Mouse (Mus musculus): ENCODE results near the gene Slc39a8.

Slc39a8 gene

GRCm38 (mm10) chr3:135851607-135852006 lies 26.5 kb downstream of the Slc39a8 start:
- DNase-seq (ENCODE audit: low spot score): no peak

DNA sequence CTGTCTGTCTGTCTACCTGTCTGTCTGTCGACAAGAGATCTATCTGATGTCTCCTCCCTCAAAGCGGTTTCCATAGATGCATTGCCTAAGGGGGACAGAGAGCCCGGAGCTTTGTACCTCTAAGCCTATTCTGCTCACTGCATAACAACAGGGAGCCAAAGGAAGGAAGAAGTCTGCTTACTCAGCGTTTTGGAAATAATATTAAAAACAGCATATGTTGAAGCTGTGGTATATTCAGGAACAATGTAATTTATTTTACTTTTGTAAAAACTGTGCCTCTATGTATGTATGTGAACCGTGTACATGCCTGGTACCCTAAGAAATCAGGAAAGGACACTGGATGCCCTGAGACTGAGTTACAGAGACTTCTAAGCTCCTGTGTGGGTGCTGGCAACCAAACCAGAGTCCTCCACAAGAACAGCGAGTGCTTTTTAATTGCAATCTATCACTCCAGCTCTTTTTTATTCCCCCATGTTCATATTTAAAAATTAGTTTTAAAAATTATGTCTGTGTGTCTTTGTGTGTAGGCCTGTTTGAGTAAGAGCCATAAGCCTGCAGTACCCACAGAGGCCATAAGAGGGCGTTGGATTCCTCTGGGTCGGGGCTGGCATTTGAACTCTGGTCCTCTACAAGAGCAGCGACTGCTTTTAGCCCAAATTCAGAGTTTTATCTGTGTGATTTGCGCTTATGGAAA lies 28.7 kb downstream of the Slc39a8 start:
- no peak for DNase-seq (ENCODE audit: low spot score)

GRCm38 (mm10) chr3:135854298-135854984 lies 29.4 kb downstream of the Slc39a8 start:
- no peak for DNase-seq (ENCODE audit: low spot score)

GRCm38 (mm10) chr3:135854985-135855340 lies 29.9 kb downstream of the Slc39a8 start:
- DNase-seq (ENCODE audit: low spot score): no peak

DNA sequence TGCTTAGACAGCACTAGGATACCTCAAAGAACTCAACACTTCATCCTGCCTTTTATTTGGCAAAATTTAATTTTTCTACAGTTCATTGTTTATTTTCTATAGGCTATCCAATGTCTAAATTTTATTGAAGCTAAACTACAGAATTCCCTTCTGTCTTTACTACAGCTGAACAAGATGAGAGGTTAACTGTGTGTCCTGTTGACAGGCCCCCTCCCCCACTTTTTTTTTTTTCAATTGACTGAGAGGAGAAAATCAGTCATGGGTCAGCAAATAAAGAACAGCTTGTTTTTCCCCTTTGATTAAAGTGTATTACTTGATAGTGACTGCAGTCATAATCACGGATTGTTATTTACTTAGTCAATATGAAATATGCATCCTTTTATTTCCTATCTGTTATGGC lies 31.2 kb downstream of the Slc39a8 start:
- DNase-seq (ENCODE audit: low spot score): no peak

DNA sequence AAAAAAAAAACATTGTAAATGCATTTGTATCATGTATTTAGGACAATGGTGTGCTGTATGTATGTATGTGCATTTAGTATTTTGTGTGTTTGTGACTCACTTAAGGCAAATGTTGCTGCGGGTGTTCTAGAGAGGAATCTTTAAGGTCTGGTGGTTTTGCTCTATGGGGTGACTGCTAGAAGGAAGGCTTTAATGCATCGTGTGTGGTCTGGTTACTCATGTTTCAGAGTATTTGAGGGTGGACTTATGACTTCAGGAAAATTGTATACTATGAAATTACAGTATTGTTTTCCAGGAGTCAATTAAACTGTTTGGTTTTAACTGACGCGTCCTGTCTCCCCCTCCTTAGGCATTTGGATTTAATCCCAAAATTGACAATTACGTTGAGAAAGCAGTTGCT lies 32.1 kb downstream of the Slc39a8 start:
- no peak for DNase-seq (ENCODE audit: low spot score)

DNA sequence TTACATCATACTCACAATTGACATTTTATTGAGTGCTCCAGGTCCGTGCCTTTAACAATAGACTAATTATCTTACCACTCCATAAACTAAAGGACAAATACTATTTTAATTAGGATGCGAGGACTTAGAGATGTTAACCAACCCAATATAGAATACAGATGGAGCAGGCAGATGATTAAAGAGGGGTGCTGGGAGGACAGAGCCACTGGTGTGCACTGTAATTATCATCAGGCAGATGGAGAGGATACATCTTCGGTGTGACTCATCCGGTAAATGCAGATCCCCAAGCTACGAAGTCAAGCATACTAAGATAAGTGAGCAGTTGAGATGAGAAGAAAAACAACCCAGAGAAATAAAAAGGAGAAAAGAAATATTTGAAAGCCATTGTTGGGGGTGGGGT lies 34.4 kb downstream of the Slc39a8 start:
- DNase-seq (ENCODE audit: low spot score): peak; percentile 28

DNA sequence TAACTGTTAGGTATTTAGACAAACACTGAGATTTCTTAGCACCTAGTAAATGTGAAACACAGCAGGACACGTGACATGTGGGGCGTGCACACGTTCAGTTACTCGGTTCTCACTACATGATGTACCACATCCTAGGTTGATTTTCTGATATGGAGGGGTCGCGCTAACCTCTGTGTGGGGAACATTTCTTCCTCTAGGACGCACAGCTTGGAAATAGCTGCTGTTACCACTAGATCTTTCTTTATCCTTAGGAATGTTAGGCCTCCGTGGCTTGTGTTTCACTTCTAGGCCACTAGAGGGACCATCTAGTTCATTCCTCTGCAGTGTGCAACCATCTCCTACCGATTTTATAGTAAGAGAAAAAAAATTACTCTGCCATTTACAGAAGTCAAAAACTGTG lies 37.7 kb downstream of the Slc39a8 start:
- DNase-seq (ENCODE audit: low spot score): peak; percentile 68

DNA sequence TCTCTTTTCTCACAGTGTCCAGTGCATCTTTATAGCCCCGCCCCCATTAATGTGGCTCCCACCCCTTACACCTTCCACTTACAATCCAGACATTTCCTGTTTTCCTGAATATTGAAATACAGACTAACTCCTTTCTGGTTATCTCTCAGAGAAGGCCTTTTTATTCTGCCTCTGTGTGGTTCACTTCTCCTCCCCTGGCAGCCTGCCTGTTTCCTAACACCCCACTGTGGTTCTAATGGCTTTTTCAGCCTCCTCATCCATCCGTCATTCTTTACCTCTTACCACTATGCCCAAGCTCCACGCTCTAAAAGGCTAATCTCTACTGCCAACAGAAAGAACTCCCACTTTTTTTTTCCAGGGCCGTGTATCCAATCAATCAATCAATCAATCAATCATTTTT lies 44.0 kb downstream of the Slc39a8 start:
- no peak for DNase-seq (ENCODE audit: low spot score)

DNA sequence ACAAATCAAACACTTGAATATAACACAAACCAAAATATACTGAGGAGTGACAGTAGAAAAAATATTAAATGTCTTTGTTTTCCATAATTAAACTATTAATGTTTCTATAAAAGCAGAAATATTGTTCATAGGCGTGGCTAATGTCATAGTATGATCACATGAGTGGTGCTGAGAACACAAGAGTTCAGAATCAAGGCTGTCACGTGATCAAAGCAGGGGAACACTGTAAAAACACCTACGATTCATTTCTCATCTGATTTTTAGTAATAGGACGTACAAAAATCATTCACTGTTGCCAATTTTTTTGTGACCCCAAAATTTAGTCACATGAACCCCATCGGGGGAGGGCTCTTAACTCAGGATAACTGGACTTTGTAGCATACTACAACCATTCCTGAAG lies 47.2 kb downstream of the Slc39a8 start:
- no peak for DNase-seq (ENCODE audit: low spot score)

DNA sequence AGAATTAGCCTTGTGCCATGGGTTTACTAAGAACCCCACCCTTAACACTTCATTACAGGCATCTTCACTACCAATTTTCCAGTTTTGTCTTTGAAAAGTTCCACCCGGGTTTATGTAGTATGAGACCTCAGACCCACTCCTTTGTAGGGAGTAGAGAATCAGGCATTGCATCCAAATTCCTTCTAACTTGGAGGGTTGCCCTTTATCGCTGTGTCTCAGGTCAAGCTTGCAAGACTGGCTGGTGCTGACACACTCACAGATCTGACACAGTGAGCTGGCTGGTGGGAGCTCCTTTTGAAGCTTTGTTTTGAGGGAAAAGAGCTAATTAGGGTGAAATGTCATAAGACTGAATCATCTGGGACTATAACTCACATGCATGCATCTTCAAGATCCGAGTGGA lies 48.5 kb downstream of the Slc39a8 start:
- DNase-seq (ENCODE audit: low spot score): no peak

DNA sequence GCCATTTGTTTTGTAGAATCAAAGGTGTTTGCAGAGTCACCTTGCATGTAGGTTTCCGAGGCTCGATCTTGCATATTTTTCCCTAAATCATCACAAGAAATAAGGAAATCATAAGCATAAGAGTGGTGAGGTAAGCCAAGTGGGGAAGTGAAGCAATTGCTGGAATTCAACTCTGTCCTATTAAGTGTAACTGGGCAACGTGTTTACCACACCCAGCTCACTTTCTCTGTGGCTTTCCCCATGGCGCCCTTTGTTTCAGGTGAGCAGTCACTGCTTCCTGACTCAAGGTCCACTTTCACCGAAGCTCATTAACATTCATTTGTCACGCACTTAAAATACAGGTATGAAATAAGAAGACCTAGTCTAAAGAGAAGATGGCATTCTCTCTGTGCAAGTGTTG lies 53.0 kb downstream of the Slc39a8 start:
- no peak for DNase-seq (ENCODE audit: low spot score)

DNA sequence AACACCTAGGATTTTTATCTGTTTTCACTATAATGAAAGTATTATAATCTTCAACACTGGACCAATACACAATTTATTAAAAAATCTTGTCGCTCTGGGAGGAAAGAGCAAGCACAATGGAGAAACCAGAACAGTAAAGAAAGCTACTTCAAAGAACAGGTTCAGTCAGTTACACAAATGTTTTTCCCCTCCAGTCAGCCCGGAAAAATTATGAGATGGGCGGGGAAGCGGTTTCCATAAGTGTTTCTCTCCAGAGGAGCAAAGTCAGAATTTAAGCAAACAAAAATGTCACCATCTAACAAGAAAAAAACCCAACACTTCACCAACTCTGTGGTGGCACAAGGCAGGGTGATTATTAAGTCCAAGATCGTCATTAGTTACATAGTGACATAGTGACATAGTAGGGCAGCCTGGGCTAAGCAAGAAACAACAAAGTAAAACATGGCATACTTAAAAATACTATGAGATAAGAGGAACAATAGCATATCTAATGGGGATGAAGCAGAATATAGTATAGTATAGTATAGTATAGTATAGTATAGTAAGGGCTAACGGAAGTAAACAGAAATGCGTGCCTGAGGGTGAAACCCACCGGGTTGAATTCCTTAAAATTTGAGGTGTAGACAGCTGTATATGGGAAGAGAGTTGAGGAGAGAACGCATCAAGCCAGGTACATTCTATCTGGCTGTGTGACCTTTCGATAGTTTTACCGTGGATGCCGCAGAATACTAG lies 61.0 kb downstream of the Slc39a8 start:
- no peak for DNase-seq (ENCODE audit: low spot score)

GRCm38 (mm10) chr3:135886659-135887027 lies 61.6 kb downstream of the Slc39a8 start:
- DNase-seq (ENCODE audit: low spot score): peak; percentile 92

- no peak for DNase-seq (ENCODE audit: low spot score)
These were observed 62.2 kb downstream of the Slc39a8 start for GRCm38 (mm10) chr3:135887033-135887855.

GRCm38 (mm10) chr3:135887856-135888155 lies 62.7 kb downstream of the Slc39a8 start:
- DNase-seq (ENCODE audit: low spot score): peak; percentile 33

DNA sequence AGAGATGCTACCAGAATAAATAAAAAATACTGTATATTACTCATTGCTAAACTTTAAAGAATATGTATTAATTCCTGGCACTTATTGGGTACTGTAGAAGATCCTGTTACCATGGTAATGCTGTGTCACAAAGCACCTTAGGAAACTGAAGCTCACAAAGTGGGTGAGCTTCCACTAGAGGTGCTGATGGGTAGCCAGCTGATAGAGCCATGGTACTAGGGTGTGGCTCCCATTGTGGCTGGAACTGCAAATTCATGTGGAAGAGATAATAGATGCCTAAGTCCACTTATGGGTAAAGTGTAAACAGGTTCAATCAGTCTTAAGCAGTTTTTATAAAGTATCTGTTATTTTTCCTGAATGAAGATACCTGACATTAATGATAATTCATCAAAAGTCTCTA lies 64.3 kb downstream of the Slc39a8 start:
- DNase-seq (ENCODE audit: low spot score): no peak

DNA sequence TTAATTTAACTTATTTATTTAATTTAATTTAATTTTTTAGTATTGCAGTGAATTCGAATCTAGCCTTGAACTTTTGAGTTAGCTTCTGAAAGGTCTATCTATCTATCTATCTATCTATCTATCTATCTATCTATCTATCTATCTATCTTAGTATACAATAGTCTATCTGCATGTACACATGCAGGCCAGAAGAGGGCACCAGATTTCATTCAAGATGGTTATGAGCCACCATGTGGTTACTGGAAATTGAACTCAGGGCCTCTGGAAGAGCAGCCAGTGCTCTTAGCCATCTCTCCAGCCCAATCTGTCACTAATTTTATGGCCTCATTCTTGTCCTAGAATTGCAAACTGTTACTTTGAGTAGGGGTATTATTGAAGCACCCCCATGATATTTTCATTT lies 78.3 kb downstream of the Slc39a8 start:
- DNase-seq (ENCODE audit: low spot score): no peak

GRCm38 (mm10) chr3:135904881-135905280 lies 79.8 kb downstream of the Slc39a8 start:
- no peak for DNase-seq (ENCODE audit: low spot score)

GRCm38 (mm10) chr3:135905729-135906128 lies 80.7 kb downstream of the Slc39a8 start:
- DNase-seq (ENCODE audit: low spot score): no peak

DNA sequence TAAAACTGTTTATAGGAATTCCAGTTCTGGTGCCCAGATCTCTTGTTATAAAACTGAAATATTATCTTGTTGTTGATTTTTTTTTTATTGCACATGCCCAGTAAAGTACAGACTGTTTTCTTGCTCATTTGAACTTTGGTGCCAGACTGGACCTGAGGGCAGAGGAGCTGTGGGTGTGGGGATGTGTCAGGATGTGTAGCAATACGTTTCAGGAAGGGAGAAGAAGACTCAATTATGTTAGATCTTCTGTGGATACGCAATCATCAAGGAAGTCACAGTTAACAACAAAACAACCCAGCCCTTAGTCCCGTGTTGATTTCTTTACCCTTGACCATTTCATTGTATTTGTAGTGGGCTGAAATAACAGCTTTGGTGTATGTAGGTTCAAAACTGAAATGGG lies 81.9 kb downstream of the Slc39a8 start:
- no peak for DNase-seq (ENCODE audit: low spot score)

GRCm38 (mm10) chr3:135915941-135916340 lies 90.9 kb downstream of the Slc39a8 start:
- DNase-seq (ENCODE audit: low spot score): no peak
